Mouse (Mus musculus): ENCODE results near the gene Hdac8.

The Hdac8 gene

GRCm38 (mm10) chrX:102339396-102340155 is 165.6 kb downstream of the Hdac8 start:
- DNase-seq = peak in 1 of 2 experiments; percentile 39

DNA sequence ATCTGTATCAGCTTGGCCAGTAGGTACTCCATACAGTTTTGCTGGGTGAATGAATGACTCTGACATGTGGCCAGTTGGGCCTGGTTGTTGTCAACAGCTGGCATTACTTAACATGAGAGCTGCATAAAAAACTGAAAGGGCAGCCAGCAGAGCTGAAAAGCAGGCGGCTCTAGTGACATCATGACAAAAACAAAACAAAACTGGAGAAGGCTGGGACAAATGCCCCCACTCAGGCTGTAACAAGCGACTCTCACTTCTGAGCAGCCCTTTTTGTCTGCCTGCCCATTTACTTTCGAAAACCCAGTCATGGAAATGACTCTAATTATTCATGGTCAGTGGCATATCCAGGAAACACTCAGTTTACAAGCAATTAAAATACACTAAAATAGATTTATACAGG is 185.5 kb downstream of the Hdac8 start:
- no peak for DNase-seq

GRCm38 (mm10) chrX:102319252-102319651 is 185.9 kb downstream of the Hdac8 start:
- DNase-seq = no peak

- no peak for DNase-seq
Measured at GRCm38 (mm10) chrX:102318782-102319181, 186.4 kb downstream of the Hdac8 start.

GRCm38 (mm10) chrX:102311119-102311518 is 194.0 kb downstream of the Hdac8 start:
- DNase-seq = no peak

- no peak for DNase-seq
Measured at GRCm38 (mm10) chrX:102307511-102307910, 197.6 kb downstream of the Hdac8 start.

GRCm38 (mm10) chrX:102305806-102306205 is 199.4 kb downstream of the Hdac8 start:
- DNase-seq = no peak

GRCm38 (mm10) chrX:102304914-102305313 is 200.2 kb downstream of the Hdac8 start:
- no peak for DNase-seq

GRCm38 (mm10) chrX:102302476-102302875 is 202.7 kb downstream of the Hdac8 start:
- no peak for DNase-seq

GRCm38 (mm10) chrX:102284889-102285288 is 220.3 kb downstream of the Hdac8 start:
- no peak for DNase-seq

- no peak for DNase-seq
Measured at GRCm38 (mm10) chrX:102262620-102263345, 242.4 kb downstream of the Hdac8 start.

DNA sequence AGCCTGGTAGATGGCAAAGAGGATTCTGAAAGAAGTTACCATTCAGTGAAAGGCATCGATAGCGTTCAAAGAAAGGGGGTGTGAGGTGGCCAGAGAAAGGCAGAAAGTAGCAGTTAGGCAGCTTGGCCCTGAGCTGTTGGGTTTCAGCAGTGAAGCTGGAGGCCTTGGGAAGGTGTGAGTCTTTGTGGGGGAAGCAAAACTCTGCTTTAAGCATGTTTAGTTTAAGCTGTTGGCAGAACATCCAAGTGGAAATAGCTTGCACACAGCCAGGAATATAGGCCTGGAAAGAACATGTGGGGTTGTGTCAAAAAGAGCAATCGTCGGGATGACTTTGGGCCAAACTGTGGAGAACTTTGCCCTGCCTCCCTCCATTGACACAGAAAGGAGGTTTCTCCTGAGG is 245.4 kb downstream of the Hdac8 start:
- no peak for DNase-seq

DNA sequence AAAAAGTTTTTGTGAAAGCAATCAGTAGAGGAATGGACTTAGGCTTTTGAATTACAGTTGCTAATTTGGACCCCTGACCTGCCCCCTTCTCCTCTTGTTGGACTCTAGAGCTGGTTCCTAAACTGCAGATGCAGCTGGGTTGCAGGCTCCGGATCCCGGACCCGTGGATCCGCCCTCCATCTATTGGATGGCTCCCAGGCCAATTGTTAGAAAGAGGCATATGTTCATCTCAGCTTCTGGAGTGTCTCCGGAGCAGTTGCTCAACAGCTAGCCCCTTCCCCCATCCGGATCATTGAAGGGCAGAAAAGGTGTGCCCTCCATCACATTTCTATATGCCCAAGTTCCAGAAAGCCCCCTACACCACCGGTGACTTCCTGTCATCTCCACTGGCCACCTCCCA is 251.3 kb downstream of the Hdac8 start:
- DNase-seq = peak in 1 of 2 experiments; percentile 4

- peak; percentile 40 to 70 for DNase-seq
Measured at GRCm38 (mm10) chrX:102251937-102252860, 253.0 kb downstream of the Hdac8 start, which contains the start of gene Cited1. Cited1 (minus strand) TSS chrX:102252181.

DNA sequence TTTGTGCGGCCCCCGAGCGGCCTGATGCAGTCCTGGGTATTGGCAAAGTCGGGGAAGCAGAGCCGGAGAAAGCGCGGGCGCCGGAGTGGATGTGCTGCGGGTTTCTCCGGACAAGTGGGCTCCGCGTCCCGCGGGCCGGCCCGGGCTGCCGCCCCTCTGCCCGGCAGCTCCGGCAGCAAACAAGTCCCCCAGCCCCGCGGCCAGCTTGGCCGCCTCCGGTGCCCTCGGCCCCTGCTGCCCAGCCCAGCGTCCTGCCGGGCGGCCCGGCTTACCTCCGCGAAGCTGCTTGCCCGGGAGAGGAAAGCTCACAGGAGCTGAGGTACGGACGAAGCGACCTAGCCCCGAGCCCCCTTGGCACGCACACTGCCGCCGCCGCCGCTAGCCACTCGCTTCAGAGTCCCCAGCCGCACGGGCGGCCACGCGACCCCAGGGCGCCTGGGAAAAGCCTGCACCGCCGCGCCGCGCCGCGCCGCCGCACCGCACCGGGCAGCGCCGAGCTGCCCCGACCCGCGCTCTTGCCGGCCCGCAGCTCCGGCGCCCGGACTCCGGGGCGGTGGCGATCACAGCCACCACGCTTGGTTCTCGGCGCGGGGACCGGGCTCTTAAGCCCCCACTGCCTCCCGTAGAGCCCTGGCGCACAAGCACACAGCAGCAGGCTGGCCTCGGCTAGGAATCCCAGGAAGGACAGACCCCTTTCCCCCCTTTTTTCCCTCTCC is 253.8 kb downstream of the Hdac8 start:
- peak in 1 of 2 experiments; percentile 1 for DNase-seq

- DNase-seq = no peak
Measured at GRCm38 (mm10) chrX:102250891-102251170, 254.3 kb downstream of the Hdac8 start.

- DNase-seq = no peak
Measured at GRCm38 (mm10) chrX:102250150-102250890, 254.8 kb downstream of the Hdac8 start.

- peak in 1 of 2 experiments; percentile 1 for DNase-seq
Measured at GRCm38 (mm10) chrX:102244334-102244733, 260.8 kb downstream of the Hdac8 start.

Data from kidney, postnatal 25 days (tissue).